Mouse (Mus musculus) layer of hippocampus, postnatal 25 days (tissue): ENCODE measurements at regions not wholly inside any gene's neighbourhood (a gene's known extent, or its start where the extent isn't known, plus 50 kb on each side); places are given as distances from the start of the nearest gene placed in this dataset.
"Not testable (repeated sequence)": the region's sequence is repeated elsewhere in the genome, so short reads cannot be mapped to it uniquely, and the experiment has no call there.

Experiments
- DNase-seq, 2 experiments: peaks; one replicate each; pipeline ENCODE4 v3.0.0; 2022; ENCODE audit warnings: mixed read lengths in 2 of 2, low spot score in 1 of 2; ENCODE audit errors: extremely low spot score in 1 of 2

DNA sequence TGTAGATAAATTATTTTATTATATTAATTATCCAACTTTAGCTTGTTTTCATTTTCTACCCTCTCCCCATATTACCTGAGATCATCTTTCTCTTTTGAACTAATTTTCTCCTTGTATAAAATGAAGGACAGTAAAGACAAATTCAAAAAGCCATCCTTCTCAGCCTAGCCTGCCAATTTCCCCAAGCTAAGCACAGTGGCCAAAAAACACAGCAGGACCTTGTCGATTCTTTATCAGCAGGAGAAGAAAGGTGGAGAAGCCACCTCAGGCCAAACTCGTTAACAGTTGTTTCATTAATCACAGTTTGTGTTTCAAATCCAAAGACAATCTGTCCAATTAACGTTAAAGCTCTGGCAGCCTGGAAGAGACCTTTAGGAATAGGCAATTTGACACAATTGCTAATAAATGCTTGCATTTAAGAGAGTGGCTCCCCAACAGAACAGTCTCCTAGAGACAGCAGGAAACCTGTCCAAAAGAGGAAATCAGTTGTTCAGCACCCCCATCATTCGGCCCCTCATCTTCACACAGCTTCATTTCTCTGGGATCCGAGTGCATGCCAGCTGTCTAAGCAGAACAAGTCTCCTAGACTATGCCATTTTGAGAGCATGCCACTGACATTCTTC, 135.7 kb upstream of the Tlr4 start:
- no peak for DNase-seq

DNA sequence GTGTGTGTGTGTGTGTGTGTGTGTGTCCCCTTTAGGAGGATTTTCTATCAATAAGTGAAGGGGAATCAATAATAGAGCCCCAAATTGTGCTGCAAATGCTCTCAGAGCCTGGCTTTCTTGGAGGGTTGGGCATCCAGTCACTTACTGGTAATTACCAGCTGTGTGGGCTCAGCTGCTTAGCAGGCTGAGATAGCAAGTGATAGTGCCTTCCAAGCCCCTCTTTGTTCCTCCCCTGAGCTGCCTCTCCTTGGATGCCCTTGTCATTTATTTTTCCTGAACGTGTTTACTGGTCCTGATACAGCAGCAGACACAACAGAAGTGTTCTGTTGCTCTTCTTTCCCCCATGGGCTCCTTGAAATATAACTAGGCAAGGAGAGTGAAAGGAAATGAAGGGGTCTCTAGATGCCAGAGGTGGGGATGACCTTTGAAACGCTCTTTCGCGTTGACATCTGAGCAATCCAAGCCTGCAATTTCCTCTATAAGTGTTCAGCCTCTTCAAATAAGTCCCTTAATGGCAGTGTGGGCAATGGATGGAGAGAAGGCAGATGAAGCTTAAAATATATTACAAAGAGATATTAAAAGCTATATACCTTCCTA, 133.3 kb upstream of the Tlr4 start:
- DNase-seq, result no peak

DNA sequence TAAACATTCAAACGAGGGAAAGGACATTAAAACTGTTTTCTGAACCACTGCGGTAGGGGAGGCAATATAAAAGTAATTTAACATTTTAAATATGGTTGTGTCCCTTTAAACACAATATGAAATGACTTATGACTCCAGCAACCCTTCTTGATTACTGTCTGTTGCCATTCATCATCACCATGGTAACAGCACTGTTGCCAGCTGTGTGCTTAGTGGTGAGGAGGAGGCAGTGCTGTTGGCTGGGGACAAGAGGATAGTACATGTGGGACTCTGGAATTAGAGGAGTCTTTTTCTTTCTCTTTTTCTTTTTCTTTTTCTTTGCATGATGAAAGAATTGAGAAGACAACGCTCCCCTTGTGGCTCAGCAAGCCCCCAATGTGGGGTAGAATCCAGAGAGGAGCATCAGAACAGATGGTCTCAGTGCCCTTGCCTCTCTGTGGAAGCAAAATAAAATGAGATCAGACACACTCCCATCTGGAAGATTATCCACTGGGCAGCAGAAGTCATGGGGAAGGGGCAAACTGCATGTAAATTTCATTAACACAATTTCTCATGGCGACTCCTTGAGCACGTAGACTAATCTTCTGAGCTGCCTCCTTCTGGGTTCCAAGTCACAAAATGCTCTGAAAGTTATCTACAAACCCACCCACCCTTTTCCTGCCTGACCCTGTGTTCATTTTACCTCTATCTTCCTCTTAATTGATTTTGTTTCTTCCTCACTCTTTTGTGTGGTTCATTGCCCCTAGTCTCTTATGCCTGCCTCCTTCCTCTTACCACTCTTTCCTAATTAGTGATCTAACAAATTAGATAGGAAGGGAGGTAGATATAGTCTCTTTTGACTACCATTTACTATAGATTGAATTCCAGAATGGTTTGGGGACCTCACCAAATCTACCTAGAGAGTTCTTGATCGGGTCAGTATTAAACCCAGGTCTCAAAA, 111.3 kb upstream of the Tlr4 start:
- peak in 1 of 2 experiments; percentile 14 for DNase-seq

DNA sequence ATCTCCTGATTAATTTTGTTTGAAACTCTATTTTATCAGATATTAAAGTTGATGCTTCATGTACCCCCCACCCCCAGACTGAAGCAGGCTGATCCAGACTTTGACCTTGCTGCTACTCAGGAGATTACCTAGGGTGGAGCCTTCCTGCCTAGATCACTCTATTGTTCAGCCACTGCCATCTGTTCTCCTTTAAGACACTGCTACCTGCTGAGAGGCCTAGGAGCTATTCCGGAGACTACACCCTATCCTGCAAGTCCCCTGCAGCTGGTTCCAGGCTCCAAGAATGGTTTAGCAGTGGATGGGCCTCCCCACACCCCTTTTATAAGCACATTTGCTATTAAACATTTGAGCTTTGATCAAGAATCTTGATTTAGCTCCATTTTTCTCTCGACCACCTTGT, 90.0 kb upstream of the Tlr4 start:
- DNase-seq, result no peak

- not testable (repeated sequence) for DNase-seq
Measured at GRCm38 (mm10) chr4:66743421-66743820, 84.0 kb upstream of the Tlr4 start.

DNA sequence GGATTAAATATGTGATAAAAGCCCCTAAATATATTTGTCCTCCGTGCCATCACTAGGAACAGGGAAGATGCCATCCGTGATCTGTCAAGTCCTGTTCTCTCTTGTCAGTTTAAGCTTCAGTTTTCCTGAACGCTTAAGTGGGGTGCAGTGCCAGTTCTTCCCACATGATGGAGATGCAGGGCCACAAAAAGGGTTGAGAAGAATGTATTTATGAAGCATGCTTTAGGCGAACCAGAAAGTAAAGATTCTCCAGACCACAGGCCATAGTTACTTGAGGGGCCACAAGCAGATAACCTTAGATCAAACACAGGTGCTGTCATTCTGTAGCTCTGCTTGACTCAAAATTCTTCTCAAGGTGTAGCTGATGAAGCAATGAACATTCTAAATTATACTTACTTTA, 58.6 kb upstream of the Tlr4 start:
- peak; percentile 49 to 72 for DNase-seq
